Mouse (Mus musculus) embryonic facial prominence, embryonic 14.5 days (tissue): ENCODE measurements around the gene Lrrc51. TPM values are rescaled to one million over a fixed set of nuclear protein-coding genes. Genes with fewer than 3 reads are reported as not detected.
"Not testable (repeated sequence)": the region's sequence is repeated elsewhere in the genome, so short reads cannot be mapped to it uniquely, and the experiment has no call there.

Experiments
- ATAC-seq: fragments of 200-750 bp; cut with Nextera tagmentation; 2 replicates; pipeline ENCODE4 v1.8.0; 2017; ENCODE audit warnings: low read depth, moderate number of reproducible peaks, moderate TSS enrichment
- DNase-seq: peaks from one replicate; pipeline ENCODE4 v3.0.0-alpha.2; 2015; ENCODE audit warnings: low spot score
- H3K27ac ChIP-seq: fragments of 300-500 bp; sonication (generic); replicated peaks from 2 replicates; pipeline ENCODE4 v1.5.1; 2014; ENCODE audit warnings: low read depth, mild to moderate bottlenecking, low read length, moderate library complexity
- H3K27me3 ChIP-seq: fragments of 300-500 bp; sonication (generic); replicated peaks from 2 replicates; pipeline ENCODE4 v1.6.1; 2014; ENCODE audit warnings: low read length; ENCODE audit not compliant: control insufficient read depth, insufficient read depth
- H3K36me3 ChIP-seq: fragments of 300-500 bp; sonication (generic); 2 replicates; pipeline ENCODE4 v1.6.1; 2014; ENCODE audit warnings: low read length, mixed read lengths; ENCODE audit not compliant: control insufficient read depth, insufficient read depth
- H3K4me1 ChIP-seq: fragments of 300-500 bp; sonication (generic); 2 replicates; pipeline ENCODE4 v1.6.1; 2014; ENCODE audit warnings: antibody characterized with exemption, low read length; ENCODE audit not compliant: control insufficient read depth, insufficient read depth
- H3K4me2 ChIP-seq: fragments of 300-500 bp; sonication (generic); 2 replicates; pipeline ENCODE4 v1.6.1; 2014; ENCODE audit warnings: low read depth, mild to moderate bottlenecking, low read length, moderate library complexity, mixed read lengths
- H3K4me3 ChIP-seq: fragments of 300-500 bp; sonication (generic); 2 replicates; pipeline ENCODE4 v1.5.1; 2014; ENCODE audit warnings: low read depth, mild to moderate bottlenecking, low read length
- H3K9ac ChIP-seq: fragments of 300-500 bp; sonication (generic); 2 replicates; pipeline ENCODE4 v1.6.1; 2014; ENCODE audit warnings: low read depth, mild to moderate bottlenecking, low read length, moderate library complexity, mixed read lengths
- H3K9me3 ChIP-seq: fragments of 300-500 bp; sonication (generic); 2 replicates; pipeline ENCODE4 v1.6.1; 2016; ENCODE audit warnings: low read length; ENCODE audit not compliant: control insufficient read depth
- WGBS: fragments of 180-500 bp; shearing (Covaris S2); extraction: QIAGEN DNeasy Blood & Tissue Kit; methylation state at CpG from one replicate; pipeline ENCODE4 v1.1.7; 2014; 5-methylcytosine and 5-hydroxymethylcytosine counted together
- polyA plus RNA-seq: library from polyadenylated mRNA; unstranded; fragments of >200 nt; fragmentation: Nextera tagmentation; extraction: Ambion mirVana; gene quantifications from 2 replicates; pipeline ENCODE4 v1.2.1, GENCODE M21; 2014

Gene Lrrc51
- polyA plus RNA-seq, 1 experiment from 2014 or later: 14.2 TPM

DNA sequence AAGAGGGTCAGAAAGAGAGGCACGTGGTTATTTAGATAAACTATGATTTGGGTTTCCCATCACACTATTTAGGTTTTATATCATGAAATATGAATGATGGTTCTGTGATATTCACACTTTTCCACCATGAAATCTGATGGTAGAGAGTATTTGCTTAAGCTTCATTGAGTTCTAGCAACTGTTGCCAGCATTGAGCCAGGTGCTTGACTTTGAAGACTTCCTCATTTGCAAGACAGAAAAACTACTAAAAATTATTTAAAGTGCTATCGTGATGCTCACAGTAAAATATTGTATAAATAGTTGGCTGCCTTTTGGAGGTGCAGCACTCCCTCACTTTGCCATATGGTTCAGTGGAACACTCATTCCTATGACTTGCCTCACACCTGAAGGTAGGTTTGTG, 21.6 kb upstream of the Lrrc51 start:
- Histone ChIP-seq H3K9me3 (no peaks in the 10 kb centered on the region), H3K4me1 (no peaks in the 10 kb centered on the region), H3K4me3 (no peak overlapping the region), H3K9ac (no peak overlapping the region), H3K36me3 (no peaks in the 10 kb centered on the region), H3K4me2 (no peak overlapping the region), H3K27me3 (no peaks in the 10 kb centered on the region), H3K27ac (no peak overlapping the region)
- no peak for ATAC-seq
- no peak for DNase-seq
- WGBS: 92% methylated on average over 2 of the region's 2 CpGs

DNA sequence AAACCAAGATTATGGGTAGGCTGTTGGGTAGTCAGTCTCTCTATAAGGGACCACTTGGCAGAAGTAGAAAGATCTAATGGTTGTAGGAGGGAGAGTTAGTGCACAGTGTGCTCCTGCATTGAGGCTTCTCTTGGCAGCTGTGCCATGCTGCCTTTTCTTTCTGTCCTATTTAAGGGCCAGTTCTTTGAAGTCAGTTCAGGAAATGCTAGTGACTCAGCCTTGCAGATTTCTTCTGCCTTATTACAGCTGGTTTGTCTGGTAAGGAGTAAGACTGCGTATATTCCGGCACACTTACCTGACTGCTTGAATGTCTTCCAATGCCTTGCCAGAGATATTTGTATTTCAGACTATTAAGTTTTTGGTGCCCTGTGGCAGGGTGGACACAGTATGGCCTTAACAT, 20.5 kb upstream of the Lrrc51 start:
- Histone ChIP-seq H3K4me1 (no peaks in the 10 kb centered on the region), H3K4me3 (no peak overlapping the region), H3K9ac (no peak overlapping the region), H3K36me3 (no peaks in the 10 kb centered on the region), H3K9me3 (no peaks in the 10 kb centered on the region), H3K27ac (no peak overlapping the region), H3K27me3 (no peaks in the 10 kb centered on the region), H3K4me2 (no peak overlapping the region)
- 92% methylated on average over 2 of the region's 2 CpGs for WGBS
- DNase-seq (no peak), ATAC-seq (no peak)

DNA sequence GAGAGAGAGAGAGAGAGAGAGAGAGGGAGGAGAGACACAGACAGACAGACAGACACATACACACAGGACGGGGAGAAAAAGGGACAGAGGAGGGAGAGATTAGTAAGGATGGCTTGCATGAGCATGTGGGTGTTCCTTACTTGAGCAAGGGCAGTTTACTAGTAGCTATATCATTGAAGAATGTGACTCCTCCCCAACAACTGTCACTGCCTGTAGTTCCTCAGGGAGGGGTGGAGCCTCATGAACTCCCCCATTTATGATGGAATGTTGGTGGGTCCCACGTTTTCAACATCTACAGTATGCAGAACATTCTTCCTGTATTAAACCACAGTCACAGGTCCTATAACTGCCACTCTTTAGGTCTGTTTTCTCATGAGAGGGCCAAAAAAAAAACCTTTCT, 18.4 kb upstream of the Lrrc51 start:
- no peak for ATAC-seq
- no peak overlapping the region for H3K27ac ChIP-seq

DNA sequence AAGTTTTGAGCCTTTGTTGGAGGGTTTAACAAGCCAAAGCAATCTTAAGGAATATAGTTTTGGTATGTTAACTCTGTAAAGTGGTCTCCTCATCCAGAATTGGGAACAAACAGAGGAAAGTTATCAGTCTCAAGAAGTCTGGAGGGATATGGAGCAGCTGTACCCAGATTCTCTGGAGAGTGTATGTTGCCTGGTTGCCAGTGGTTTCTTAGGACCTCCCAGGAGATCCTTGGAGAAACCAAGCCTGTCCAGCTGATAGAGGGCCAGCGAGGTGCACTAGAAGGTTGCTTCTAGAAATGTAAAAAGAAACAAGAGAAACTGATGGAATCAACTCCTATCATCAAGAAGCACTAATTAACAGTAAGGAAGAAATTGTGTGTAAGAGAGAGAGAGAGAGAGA, 18.0 kb upstream of the Lrrc51 start:
- H3K9me3 ChIP-seq: no peaks in the 10 kb centered on the region
- DNase-seq (no peak), ATAC-seq (no peak)
- H3K27ac ChIP-seq: no peak overlapping the region
- H3K4me3 ChIP-seq: no peak overlapping the region
- H3K36me3 ChIP-seq: no peaks in the 10 kb centered on the region
- no peaks in the 10 kb centered on the region for H3K27me3 ChIP-seq
- no peak overlapping the region for H3K4me2 ChIP-seq
- H3K4me1 ChIP-seq: no peaks in the 10 kb centered on the region
- 88% methylated on average over 1 of the region's 1 CpGs for WGBS
- H3K9ac ChIP-seq: no peak overlapping the region

More for the DNA sequence above, 18.4 kb upstream of the Lrrc51 start:
- Histone ChIP-seq H3K27me3 (no peaks in the 10 kb centered on the region), H3K36me3 (no peaks in the 10 kb centered on the region), H3K4me3 (no peak overlapping the region), H3K4me2 (no peak overlapping the region), H3K9me3 (no peaks in the 10 kb centered on the region), H3K4me1 (no peaks in the 10 kb centered on the region), H3K9ac (no peak overlapping the region)
- 40% methylated on average over 2 of the region's 2 CpGs for WGBS
- DNase-seq: no peak

DNA sequence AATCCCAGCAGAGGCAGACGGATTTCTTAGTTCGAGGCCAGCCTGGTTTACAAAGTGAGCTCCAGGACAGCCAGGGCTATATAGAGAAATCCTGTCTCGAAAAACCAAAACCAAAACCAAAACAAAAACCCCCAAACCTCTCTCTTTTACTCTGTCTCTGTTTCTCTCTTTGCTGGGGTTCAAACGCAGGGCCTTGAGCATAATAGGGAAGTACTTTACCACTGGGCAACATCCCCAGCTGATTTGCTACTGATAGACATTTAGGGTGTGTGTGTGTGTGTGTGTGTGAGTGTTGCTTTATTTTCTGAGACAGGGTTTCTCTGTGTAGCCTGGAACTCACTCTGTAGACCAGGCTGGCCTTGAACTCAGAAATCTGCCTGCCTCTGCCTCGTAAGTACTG, 15.3 kb upstream of the Lrrc51 start:
- DNase-seq, H3K4me1 ChIP-seq, H3K9me3 ChIP-seq, H3K4me2 ChIP-seq, H3K36me3 ChIP-seq, H3K27ac ChIP-seq, H3K27me3 ChIP-seq, H3K9ac ChIP-seq, H3K4me3 ChIP-seq, ATAC-seq: not testable (repeated sequence)
- WGBS: 84% methylated on average over 5 of the region's 5 CpGs

DNA sequence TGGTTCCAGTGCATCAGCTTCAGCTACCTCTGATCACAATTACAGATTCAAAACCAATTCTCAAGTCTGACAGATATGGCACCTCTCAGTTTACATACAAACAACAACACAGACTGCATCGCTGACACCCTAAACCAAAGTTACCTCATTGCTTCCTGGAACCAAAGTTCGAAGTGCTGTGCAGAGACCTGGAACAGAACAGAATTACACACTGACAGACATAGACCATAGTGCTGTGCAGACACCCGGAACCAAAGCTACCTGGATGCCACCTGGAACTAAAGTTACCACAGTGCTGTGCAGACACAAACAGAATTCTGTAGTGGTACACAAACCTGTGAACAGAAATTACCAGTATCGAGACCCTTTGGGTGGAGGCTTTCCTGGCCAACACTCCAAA, 6.1 kb upstream of the Lrrc51 start:
- DNase-seq: no peak
- Histone ChIP-seq H3K36me3 (0 out of 2 replicates have a peak, but pooled peaks cover 3% of the 10 kb centered on the region), H3K9ac (no peak overlapping the region), H3K4me3 (no peak overlapping the region), H3K9me3 (no peaks in the 10 kb centered on the region), H3K27ac (no peak overlapping the region), H3K4me1 (peaks cover 4% of the 10 kb centered on the region; the same call in 1 of the 2 replicates), H3K4me2 (no peak overlapping the region), H3K27me3 (no peaks in the 10 kb centered on the region)
- 96% methylated on average over 4 of the region's 4 CpGs for WGBS
- ATAC-seq: no peak

DNA sequence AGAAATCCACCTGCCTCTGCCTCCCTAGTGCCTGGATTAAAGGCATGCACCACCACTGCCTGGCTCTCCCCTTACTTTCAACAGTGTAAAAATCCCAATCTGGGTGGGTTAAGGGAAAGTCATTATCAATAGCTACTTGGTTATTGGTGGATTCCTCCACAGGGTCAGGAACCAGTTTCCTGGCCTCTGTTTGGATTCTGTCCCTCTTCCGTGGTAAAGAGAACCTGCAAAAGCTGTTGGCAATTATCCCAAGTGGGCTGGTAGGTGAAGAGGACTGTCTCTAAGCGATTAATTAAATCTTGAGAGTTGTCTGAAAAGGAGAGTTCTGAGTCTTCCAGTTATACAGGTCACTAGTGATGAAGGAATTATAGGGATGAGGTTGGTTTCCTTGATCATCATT, 4.7 kb upstream of the Lrrc51 start:
- no peak overlapping the region for H3K9ac ChIP-seq
- no peaks in the 10 kb centered on the region for H3K9me3 ChIP-seq
- no peak for DNase-seq
- H3K36me3 ChIP-seq: 0 out of 2 replicates have a peak, but pooled peaks cover 3% of the 10 kb centered on the region
- no peak overlapping the region for H3K27ac ChIP-seq
- WGBS: 78% methylated on average over 2 of the region's 2 CpGs
- H3K4me3 ChIP-seq: no peak overlapping the region
- no peaks in the 10 kb centered on the region for H3K27me3 ChIP-seq
- H3K4me1 ChIP-seq: peaks cover 4% of the 10 kb centered on the region; the same call in 1 of the 2 replicates
- H3K4me2 ChIP-seq: no peak overlapping the region
- no peak for ATAC-seq

DNA sequence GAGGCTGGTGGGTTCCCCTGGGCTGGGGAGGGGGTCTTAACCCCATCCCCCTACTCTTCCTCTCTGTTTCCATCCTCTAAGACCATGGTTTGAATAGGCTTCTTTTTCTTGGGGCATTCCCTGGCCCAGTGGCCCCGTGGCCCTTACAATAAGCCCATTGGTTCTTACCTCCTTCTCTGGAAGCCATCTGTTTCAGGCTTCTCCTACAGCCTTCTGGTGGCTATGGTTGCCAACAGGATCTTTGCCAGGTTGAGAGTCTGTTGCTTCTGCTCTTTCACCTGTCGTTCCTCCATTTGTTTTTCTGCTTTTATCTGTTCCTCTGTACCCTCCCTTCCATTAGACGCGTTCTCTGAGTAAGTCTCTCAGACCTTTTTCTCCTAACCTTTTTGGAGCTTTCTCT, 3.9 kb upstream of the Lrrc51 start:
- Histone ChIP-seq H3K9me3 (no peaks in the 10 kb centered on the region), H3K4me3 (no peak overlapping the region), H3K27me3 (no peaks in the 10 kb centered on the region), H3K9ac (no peak overlapping the region), H3K27ac (no peak overlapping the region), H3K36me3 (0 out of 2 replicates have a peak, but pooled peaks cover 3% of the 10 kb centered on the region), H3K4me2 (no peak overlapping the region), H3K4me1 (peaks cover 4% of the 10 kb centered on the region; the same call in 1 of the 2 replicates)
- DNase-seq (no peak), ATAC-seq (no peak)
- 89% methylated on average over 4 of the region's 4 CpGs for WGBS

DNA sequence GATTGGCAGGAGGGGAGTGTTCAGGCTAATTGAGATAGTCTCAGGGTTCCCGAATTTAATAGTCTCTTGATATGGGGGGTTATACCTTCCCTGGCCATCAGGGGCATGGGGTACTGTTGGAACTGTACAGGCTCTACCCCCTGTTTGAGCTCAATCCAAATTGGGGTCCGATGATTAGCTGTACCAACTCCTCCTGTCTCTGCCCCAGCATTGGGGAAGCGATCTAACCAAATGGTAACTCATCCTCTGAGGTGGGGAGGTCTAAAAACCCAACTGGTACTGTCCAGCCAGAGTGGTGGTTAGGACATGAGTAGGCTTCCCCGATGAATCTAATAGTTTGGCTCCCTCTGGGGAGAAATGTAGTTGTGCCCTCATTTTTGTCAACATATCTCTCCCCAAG, 3.3 kb upstream of the Lrrc51 start:
- DNase-seq: no peak
- Histone ChIP-seq H3K27me3 (no peaks in the 10 kb centered on the region), H3K9me3 (no peaks in the 10 kb centered on the region), H3K27ac (no peak overlapping the region), H3K4me3 (no peak overlapping the region), H3K4me2 (no peak overlapping the region), H3K4me1 (peaks cover 4% of the 10 kb centered on the region; the same call in 1 of the 2 replicates), H3K9ac (no peak overlapping the region), H3K36me3 (0 out of 2 replicates have a peak, but pooled peaks cover 3% of the 10 kb centered on the region)
- ATAC-seq: no peak
- WGBS: 97% methylated on average over 4 of the region's 4 CpGs
